Mouse (Mus musculus) liver, postnatal 0 days (tissue): ENCODE measurements around the gene Nr6a1. TPM values are rescaled to one million over a fixed set of nuclear protein-coding genes. Genes with fewer than 3 reads are reported as not detected.

Experiments used
- ATAC-seq: fragments of 200-750 bp; cut with Nextera tagmentation; 2 replicates; pipeline ENCODE4 v1.8.0; 2017; ENCODE audit warnings: mild to moderate bottlenecking, moderate library complexity
- DNase-seq: peaks from one replicate; pipeline ENCODE4 v3.0.0-alpha.2; 2016
- H3K27ac ChIP-seq: fragments of 300-500 bp; sonication (generic); 2 replicates; pipeline ENCODE4 v1.5.1; 2014; ENCODE audit warnings: antibody characterized with exemption, moderate library complexity, mild to moderate bottlenecking, low read depth
- H3K27me3 ChIP-seq: fragments of 300-500 bp; sonication (generic); 2 replicates; pipeline ENCODE4 v1.6.1; 2014; ENCODE audit warnings: low read length, control low read depth, mixed read lengths; ENCODE audit not compliant: insufficient read depth
- H3K36me3 ChIP-seq: fragments of 300-500 bp; sonication (generic); replicated peaks from 2 replicates; pipeline ENCODE4 v1.6.1; 2014; ENCODE audit warnings: mild to moderate bottlenecking, control low read depth, low read length, moderate library complexity, mixed read lengths; ENCODE audit not compliant: insufficient read depth
- H3K4me1 ChIP-seq: fragments of 300-500 bp; sonication (generic); 2 replicates; pipeline ENCODE4 v1.6.1; 2014; ENCODE audit warnings: antibody characterized with exemption, mild to moderate bottlenecking, control low read depth; ENCODE audit not compliant: insufficient read depth
- H3K4me2 ChIP-seq: fragments of 300-500 bp; sonication (generic); 2 replicates; pipeline ENCODE4 v1.6.1; 2014; ENCODE audit warnings: low read depth, mild to moderate bottlenecking, low read length, moderate library complexity, mixed read lengths
- H3K4me3 ChIP-seq: fragments of 300-500 bp; sonication (generic); 2 replicates; pipeline ENCODE4 v1.5.1; 2014; ENCODE audit warnings: low read depth, low read length
- H3K9ac ChIP-seq: fragments of 300-500 bp; sonication (generic); replicated peaks from 2 replicates; pipeline ENCODE4 v1.6.1; 2014; ENCODE audit warnings: mild to moderate bottlenecking, moderate library complexity
- H3K9me3 ChIP-seq: fragments of 300-500 bp; sonication (generic); 2 replicates; pipeline ENCODE4 v1.6.1; 2016; ENCODE audit warnings: mild to moderate bottlenecking, control low read depth, low read length, mixed read lengths
- CTCF ChIP-seq: sonication (generic); IDR thresholded peaks from 2 replicates; pipeline ENCODE4 v1.5.1; 2016; ENCODE audit warnings: antibody characterized with exemption, low read depth
- EP300 ChIP-seq: IDR thresholded peaks from 2 replicates; pipeline ENCODE4 v1.6.1; 2016; ENCODE audit warnings: antibody characterized with exemption, low read depth, mild to moderate bottlenecking
- WGBS: fragments of 180-500 bp; shearing (Covaris S2); extraction: QIAGEN DNeasy Blood & Tissue Kit; methylation state at CpG from one replicate; pipeline ENCODE4 v1.1.7; 2014; ENCODE audit not compliant: insufficient replicate concordance; 5-methylcytosine and 5-hydroxymethylcytosine counted together
- polyA plus RNA-seq: library from polyadenylated mRNA; unstranded; fragments of >200 nt; fragmentation: Nextera tagmentation; extraction: Ambion mirVana; gene quantifications from 2 replicates; pipeline ENCODE4 v1.2.1, GENCODE M21; 2015

Gene Nr6a1
- polyA plus RNA-seq, 1 experiment from 2014 or later: 1.1 TPM

DNA sequence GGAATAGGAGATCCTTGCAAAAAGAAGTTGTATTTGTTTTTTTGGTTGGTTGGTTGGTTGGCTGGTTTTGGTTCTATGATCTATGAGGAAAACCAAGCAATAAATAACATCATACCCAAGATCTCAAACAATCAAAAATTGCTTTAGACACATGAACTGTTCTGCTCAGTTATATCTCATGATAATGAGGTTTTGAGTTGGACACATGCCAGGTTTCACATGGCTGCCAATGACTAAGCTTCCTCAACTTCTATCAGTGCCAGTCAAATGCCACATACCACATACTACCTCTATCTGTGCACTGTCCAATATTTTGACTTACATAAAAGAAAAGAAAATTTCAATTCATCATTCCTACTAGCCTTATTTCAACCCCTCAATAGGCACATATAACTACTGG, 101.3 kb downstream of the Nr6a1 start:
- Histone ChIP-seq H3K9ac (no peak overlapping the region), H3K4me1 (peaks cover 13% of the 10 kb centered on the region), H3K27me3 (no peaks in the 10 kb centered on the region), H3K4me3 (no peak overlapping the region), H3K4me2 (no peak overlapping the region), H3K27ac (no peak overlapping the region), H3K36me3 (no peaks in the 10 kb centered on the region), H3K9me3 (no peaks in the 10 kb centered on the region)
- ATAC-seq (no peak), DNase-seq (no peak)
- TF ChIP-seq EP300 (no peak), CTCF (no peak)

DNA sequence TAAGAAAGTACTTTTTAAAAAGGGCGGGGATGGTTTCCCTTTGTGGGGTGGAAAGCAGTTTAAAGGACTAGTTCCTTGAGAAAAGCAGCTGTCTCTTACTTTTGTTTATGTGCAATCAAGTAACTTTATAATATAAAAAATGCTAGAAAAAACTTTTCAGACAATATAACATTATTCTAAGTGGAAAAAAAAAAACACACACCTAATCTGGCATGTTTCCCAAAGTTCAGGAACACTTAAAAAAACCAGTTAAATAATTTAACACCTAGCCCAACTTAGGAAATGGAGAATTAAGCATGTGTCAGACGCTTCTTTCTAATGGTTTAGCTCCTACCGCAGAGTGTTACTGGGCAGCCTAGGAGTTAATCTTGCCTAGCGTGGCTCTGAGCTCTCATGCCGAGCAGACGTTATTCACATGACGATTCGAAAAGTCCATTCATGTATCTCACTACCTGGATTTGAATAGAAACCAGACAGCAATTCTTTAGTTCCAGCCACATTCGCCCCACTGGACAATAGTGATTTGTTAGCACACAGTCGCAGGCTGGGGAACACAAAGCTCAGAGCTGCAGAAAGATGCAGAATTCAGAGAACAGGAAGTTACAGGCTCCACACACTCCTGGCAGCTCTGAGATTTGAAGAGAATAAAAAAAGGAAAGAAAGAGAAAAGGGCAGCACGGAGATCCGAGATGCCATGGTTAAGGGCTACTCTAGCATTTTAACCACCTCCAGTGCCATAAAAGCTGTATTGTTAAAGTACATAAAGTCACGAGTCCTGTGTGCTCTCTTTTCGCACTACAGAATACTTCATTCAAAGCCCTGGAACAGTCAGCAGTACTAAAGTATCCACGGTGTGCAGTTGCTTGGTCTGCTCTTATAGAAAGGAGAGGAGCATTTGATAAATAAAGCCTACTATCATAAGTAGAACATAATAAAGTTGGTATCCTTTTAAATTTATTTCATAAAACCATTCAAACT, 102.4 kb downstream of the Nr6a1 start:
- H3K36me3 ChIP-seq: no peaks in the 10 kb centered on the region
- H3K27ac ChIP-seq: 0 out of 2 replicates have a peak overlapping the region, but pooled peaks have one; percentile 40
- DNase-seq (peak; percentile 18), ATAC-seq (no peak)
- peak overlapping the region; percentile 66 for H3K4me2 ChIP-seq
- H3K9me3 ChIP-seq: no peaks in the 10 kb centered on the region
- WGBS: 17% methylated on average over 15 of the region's 15 CpGs
- H3K27me3 ChIP-seq: no peaks in the 10 kb centered on the region
- no peak for TF ChIP-seq EP300
- no peak for TF ChIP-seq CTCF
- peak overlapping the region; percentile 41 for H3K9ac ChIP-seq
- peak overlapping the region; percentile 36 for H3K4me3 ChIP-seq
- H3K4me1 ChIP-seq: peaks cover 13% of the 10 kb centered on the region

DNA sequence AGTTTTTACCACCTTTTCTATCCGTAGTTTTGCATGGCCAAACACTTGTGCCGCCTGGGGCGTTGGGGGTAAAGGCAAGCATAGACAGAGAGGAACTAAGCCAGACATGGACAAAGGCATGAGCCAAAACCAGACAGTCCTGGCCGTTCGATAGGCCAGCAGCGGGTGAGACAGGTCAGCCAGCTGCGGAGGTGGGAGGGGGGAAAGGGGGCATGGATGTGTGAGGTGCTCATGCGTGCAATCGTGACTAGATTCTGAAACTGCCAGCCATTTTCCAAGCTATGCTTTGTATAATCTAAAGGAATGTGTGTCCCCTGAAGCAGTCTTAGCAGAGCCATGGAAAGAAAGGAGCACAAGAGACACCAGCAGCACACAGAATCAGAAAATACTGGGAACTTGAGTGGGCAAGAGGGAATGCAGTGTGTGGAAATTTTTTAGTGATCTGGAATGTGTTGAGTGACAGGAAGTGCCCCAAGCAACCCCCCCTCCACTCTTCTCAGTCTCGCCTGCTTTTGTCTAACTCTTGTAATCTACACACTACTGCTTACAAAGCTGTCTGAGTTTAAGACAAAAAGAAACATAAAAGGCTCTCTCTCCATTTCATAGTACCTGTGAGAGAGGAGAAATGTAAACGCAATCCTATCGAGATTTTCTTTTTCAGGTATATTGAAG, 103.4 kb downstream of the Nr6a1 start:
- 6% methylated on average over 12 of the region's 12 CpGs for WGBS
- Histone ChIP-seq H3K4me1 (peaks cover 13% of the 10 kb centered on the region), H3K27me3 (no peaks in the 10 kb centered on the region), H3K27ac (peak overlapping the region; percentile 70), H3K4me3 (peak overlapping the region; percentile 58), H3K9ac (peak overlapping the region; percentile 43), H3K4me2 (peak overlapping the region; percentile 66), H3K9me3 (no peaks in the 10 kb centered on the region), H3K36me3 (no peaks in the 10 kb centered on the region)
- TF ChIP-seq EP300: no peak
- TF ChIP-seq CTCF: no peak
- peak; percentile 80 for DNase-seq
- peak; percentile 92 for ATAC-seq

DNA sequence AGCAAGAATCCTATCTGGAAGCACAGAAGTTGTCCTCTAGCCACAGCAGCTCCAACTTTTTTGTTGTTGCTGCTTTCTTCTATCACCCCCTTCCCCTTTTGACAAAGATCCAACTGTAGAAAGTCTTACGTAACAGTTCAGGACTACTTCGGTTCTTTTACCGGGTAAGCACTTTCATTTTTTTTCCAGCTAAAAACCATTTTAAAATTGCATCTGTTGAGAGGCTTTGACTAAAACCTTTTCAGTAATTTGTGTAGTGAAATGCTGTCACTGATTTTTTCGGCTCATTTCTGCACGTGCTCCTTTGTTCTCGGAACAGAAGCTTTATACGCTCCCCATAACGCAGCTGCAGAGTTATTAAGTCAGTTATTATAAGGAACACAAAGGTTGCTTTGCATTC, 104.1 kb downstream of the Nr6a1 start:
- Histone ChIP-seq H3K27ac (peak overlapping the region; percentile 70), H3K4me1 (peaks cover 13% of the 10 kb centered on the region), H3K4me2 (peak overlapping the region; percentile 66), H3K4me3 (peak overlapping the region; percentile 58), H3K9me3 (no peaks in the 10 kb centered on the region), H3K36me3 (no peaks in the 10 kb centered on the region), H3K27me3 (no peaks in the 10 kb centered on the region), H3K9ac (peak overlapping the region; percentile 53)
- WGBS: 11% methylated on average over 8 of the region's 8 CpGs
- DNase-seq: no peak
- ATAC-seq: peak; percentile 35
- TF ChIP-seq CTCF: no peak
- TF ChIP-seq EP300: no peak

DNA sequence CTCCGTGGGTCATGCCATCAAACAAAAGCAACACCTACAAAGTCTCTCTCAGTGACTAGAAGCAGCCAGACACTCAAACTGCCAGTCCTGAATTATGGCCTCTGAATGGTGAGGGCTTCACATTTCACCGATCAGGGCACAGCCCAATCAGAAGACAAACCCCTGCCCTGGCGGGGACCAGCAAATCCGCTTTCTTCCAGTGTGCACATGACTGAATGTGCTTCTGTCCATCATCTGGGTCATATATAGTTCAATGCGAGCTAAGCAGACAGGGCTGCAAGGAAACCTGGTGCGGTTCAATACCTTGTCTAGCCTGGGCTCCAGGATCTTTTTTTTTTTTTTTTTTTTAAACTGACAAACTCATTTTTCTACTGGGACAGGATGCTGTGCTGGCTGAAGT, 104.5 kb downstream of the Nr6a1 start:
- DNase-seq: peak; percentile 61
- 20% methylated on average over 6 of the region's 6 CpGs for WGBS
- H3K27ac ChIP-seq: peak overlapping the region; percentile 70

DNA sequence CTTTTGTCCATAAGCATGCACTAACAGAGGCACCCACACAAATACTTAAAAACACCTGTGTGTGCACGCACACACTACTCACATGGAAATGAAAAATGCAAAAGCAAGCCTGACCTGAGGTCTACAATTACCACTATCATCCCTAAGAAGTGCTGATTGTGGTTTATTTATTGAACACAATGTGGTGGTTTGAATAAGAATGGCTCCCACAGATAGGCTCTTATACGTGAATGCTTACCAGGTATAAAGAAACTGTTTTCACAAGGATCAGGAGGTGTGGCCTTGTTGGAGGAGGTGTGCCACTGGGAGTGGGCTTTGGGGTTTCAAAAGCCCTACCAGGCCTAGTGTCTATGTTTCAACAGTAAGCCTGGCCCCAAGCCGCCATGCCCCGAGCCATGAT, 110.0 kb downstream of the Nr6a1 start:
- ATAC-seq (no peak), DNase-seq (no peak)
- no peaks in the 10 kb centered on the region for H3K4me1 ChIP-seq
- no peaks in the 10 kb centered on the region for H3K9me3 ChIP-seq
- WGBS: 73% methylated on average over 4 of the region's 4 CpGs
- no peak overlapping the region for H3K4me2 ChIP-seq
- no peaks in the 10 kb centered on the region for H3K27me3 ChIP-seq
- no peaks in the 10 kb centered on the region for H3K36me3 ChIP-seq
- no peak overlapping the region for H3K27ac ChIP-seq
- TF ChIP-seq CTCF (no peak), EP300 (no peak)
- H3K4me3 ChIP-seq: no peak overlapping the region
- no peak overlapping the region for H3K9ac ChIP-seq

More for the DNA sequence above, 104.5 kb downstream of the Nr6a1 start:
- TF ChIP-seq CTCF (no peak), EP300 (no peak)
- ATAC-seq: peak; percentile 76
- Histone ChIP-seq H3K27me3 (no peaks in the 10 kb centered on the region), H3K9me3 (no peaks in the 10 kb centered on the region), H3K4me2 (peak overlapping the region; percentile 66), H3K4me1 (peaks cover 13% of the 10 kb centered on the region; the same call in 1 of the 2 replicates), H3K36me3 (no peaks in the 10 kb centered on the region), H3K9ac (peak overlapping the region; percentile 53), H3K4me3 (peak overlapping the region; percentile 58)
